ENCODE assay signal across 24 mouse cellular contexts in genomic region chr11:111108130-111108529, GRCm38 (mm10).
"Had no signal": no experiment of that assay in that cellular context is flagged by ENCODE, and none has a peak within 500 bp of the region (broad histone marks: within the 10 kb centered on the region; RNA-seq: fewer than 3 reads in every experiment).

No protein-coding gene starts in this region.

- DNase-seq: kidney, adult 11 months; kidney, adult 8-10 months; kidney, postnatal 10 days; kidney, postnatal 36 days; liver; lung, adult 18-20 months; lung, postnatal 10 days; lung, postnatal 36 days; midbrain, embryonic 14.5 days; retina, postnatal 1 day; right cerebral cortex, postnatal 25 days; spleen, adult 18-20 months; thymus, adult 2 months; thymus, postnatal 14 days; thymus, postnatal 4 days had no signal

- H3K9me3 ChIP-seq: kidney, embryonic 15.5 days; limb, embryonic 10.5 days; limb, embryonic 13.5 days; liver, embryonic 12.5 days; liver, embryonic 15.5 days; lung, embryonic 15.5 days; megakaryocyte, embryonic 14.5 days; neural tube, embryonic 13.5 days had no signal

- H3K27me3 ChIP-seq: kidney, embryonic 15.5 days; limb, embryonic 13.5 days; liver, embryonic 12.5 days; liver, embryonic 15.5 days; lung, embryonic 15.5 days; megakaryocyte, embryonic 14.5 days; neural tube, embryonic 13.5 days had no signal

- H3K27ac ChIP-seq: kidney, embryonic 15.5 days; limb, embryonic 10.5 days; limb, embryonic 13.5 days; liver, embryonic 12.5 days; liver, embryonic 15.5 days; lung, embryonic 15.5 days; neural tube, embryonic 13.5 days had no signal

- H3K9ac ChIP-seq: kidney, embryonic 15.5 days; limb, embryonic 13.5 days; liver, embryonic 12.5 days; liver, embryonic 15.5 days; lung, embryonic 15.5 days; neural tube, embryonic 13.5 days had no signal

- H3K4me2 ChIP-seq: kidney, embryonic 15.5 days; limb, embryonic 13.5 days; liver, embryonic 12.5 days; liver, embryonic 15.5 days; lung, embryonic 15.5 days; midbrain, embryonic 11.5 days; neural tube, embryonic 13.5 days had no signal

- H3K36me3 ChIP-seq: kidney, embryonic 15.5 days; limb, embryonic 10.5 days; limb, embryonic 13.5 days; liver, embryonic 12.5 days; liver, embryonic 15.5 days; lung, embryonic 15.5 days; neural tube, embryonic 13.5 days had no signal

- ATAC-seq: liver, embryonic 12.5 days had no signal

- H3K4me1 ChIP-seq: kidney, embryonic 15.5 days; limb, embryonic 13.5 days; liver, embryonic 12.5 days; liver, embryonic 15.5 days; lung, embryonic 15.5 days; megakaryocyte, embryonic 14.5 days; neural tube, embryonic 13.5 days had no signal

- H3K4me3 ChIP-seq: kidney, embryonic 15.5 days; limb, embryonic 10.5 days; limb, embryonic 13.5 days; liver, embryonic 12.5 days; liver, embryonic 15.5 days; lung, embryonic 15.5 days; megakaryocyte, embryonic 14.5 days; neural tube, embryonic 13.5 days had no signal
